Mouse (Mus musculus): Measurements from ENCODE around the gene Car9.

GRCm38 (mm10) chr4:43465935-43466334 is 40.8 kb upstream of the Car9 start:
- TF ChIP-seq POLR2A (IDR thresholded peaks at IDR 0.05; ENCODE audit: low read depth, low read length) (no peak), CTCF (IDR thresholded peaks at IDR 0.05; ENCODE audit: borderline replicate concordance, insufficient read depth, low read length) (no peak)
